Mouse (Mus musculus) cerebellum, adult 18-20 months (tissue): ENCODE measurements at regions not wholly inside any gene's neighbourhood (a gene's known extent, or its start where the extent isn't known, plus 50 kb on each side); places are given as distances from the start of the nearest gene placed in this dataset.

ENCODE experiments used
- DNase-seq, 2 experiments: peaks; one replicate each; pipeline ENCODE4 v3.0.0; 2021

DNA sequence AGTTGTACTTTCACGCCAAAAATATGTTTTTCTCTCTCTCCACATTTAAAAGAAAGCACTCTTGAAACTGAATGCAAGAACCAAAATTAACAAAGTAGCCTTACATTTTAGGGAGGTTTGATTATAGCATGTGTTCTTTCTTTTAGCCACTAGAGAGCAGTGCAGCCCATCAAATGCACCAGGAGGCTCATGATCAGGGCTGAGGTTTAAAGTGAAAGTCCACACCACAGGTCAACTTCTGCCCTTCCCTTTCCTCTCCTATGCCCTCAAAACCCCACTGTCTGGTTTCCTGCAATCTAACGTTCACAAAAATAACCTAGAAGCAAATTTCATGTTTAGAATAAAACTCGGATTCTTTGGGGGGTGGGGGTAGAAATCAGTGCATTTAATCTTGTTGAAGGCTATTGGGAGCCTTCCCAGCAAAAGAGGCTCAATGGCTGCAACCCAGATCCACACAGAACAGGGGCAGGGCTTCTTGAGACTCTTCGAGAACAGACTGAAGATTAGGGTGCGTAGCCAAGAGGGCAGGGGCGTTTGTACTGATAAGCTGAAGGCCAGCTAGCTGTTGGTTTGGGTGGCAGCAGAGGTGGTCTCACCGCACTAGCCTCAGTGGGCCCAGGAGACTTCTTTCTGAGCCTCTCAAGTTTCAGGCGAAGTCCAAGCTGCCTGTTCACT is 59.3 kb upstream of the Zfp770 start:
- DNase-seq = peak; percentile 9 to 25

- no peak for DNase-seq
Observed at GRCm38 (mm10) chr2:114259539-114259938, 58.3 kb upstream of the Zfp770 start.
